Comparison of ENCODE assay signal across 13 mouse cellular contexts in the genomic region with DNA sequence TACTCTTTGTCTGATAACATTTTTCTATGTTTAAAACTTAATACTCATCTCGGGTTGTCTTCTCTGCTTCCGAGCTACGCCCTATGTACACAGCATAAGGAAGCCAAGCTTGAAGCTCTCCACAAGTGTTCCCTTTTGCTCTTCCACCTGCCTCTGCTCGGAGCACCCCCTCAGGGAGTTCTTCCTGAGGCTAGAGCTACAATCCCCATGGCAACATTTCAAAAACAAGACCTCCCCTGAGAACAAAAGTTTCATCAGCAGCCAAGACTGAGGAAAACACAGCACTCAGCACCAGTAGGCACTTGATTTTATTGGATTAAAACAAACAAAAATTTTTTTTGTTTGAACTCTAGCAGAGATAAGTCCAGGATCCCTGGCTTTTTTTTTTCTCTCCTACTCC. TPM values are rescaled to one million over a fixed set of nuclear protein-coding genes. Genes with fewer than 3 reads are reported as not detected.
DNase-seq lines count a peak whose midpoint lies in the region; ATAC-seq and TF ChIP-seq lines count a peak whose summit lies in the region.
"Had no signal": no experiment of that assay in that cellular context is flagged by ENCODE, and none has a peak within 500 bp of the region (broad histone marks: within the 10 kb centered on the region; RNA-seq: fewer than 3 reads in every experiment).

No protein-coding gene starts in this region.

- H3K9me3 ChIP-seq in hindbrain, postnatal 0 days (ENCODE audit: low read length): no peaks in the 10 kb centered on the region
- H3K9me3 ChIP-seq in hindbrain, embryonic 10.5 days: no peaks in the 10 kb centered on the region
- no peaks in the 10 kb centered on the region for H3K9me3 ChIP-seq in stomach, postnatal 0 days (ENCODE audit: control insufficient read depth, low read length)

- 39% methylated on average over 4 of the region's 4 CpGs for WGBS in hindbrain, postnatal 0 days
- WGBS in hindbrain, embryonic 10.5 days: 60% methylated on average over 4 of the region's 4 CpGs
- 46% methylated on average over 4 of the region's 4 CpGs for WGBS in lung, adult 2 months
- 52% methylated on average over 4 of the region's 4 CpGs for WGBS in stomach, postnatal 0 days

- H3K4me2 ChIP-seq in hindbrain, postnatal 0 days (ENCODE audit: low read depth, low read length): no peak overlapping the region
- H3K4me2 ChIP-seq in stomach, postnatal 0 days (replicated peaks; ENCODE audit: low read depth): no peak overlapping the region
- H3K4me2 ChIP-seq: heart, embryonic 11.5 days had no signal

- TF ChIP-seq EP300 in stomach, postnatal 0 days (optimal IDR thresholded peaks at IDR 0.05): no peak

- H3K27ac ChIP-seq in hindbrain, postnatal 0 days: no peak overlapping the region
- H3K27ac ChIP-seq in hindbrain, embryonic 10.5 days: no peak overlapping the region
- H3K27ac ChIP-seq in stomach, postnatal 0 days (replicated peaks): no peak overlapping the region

- TF ChIP-seq CTCF in hindbrain, postnatal 0 days (IDR thresholded peaks at IDR 0.05; ENCODE audit: low read depth): no peak
- no peak for TF ChIP-seq CTCF in lung, adult 2 months (IDR thresholded peaks at IDR 0.05; ENCODE audit: insufficient read depth, low read length)
- no peak for TF ChIP-seq CTCF in brain, embryonic 14.5 days (IDR thresholded peaks at IDR 0.05; ENCODE audit: borderline replicate concordance, extremely low read depth, insufficient read depth, insufficient read length)
- TF ChIP-seq CTCF in stomach, postnatal 0 days (IDR thresholded peaks at IDR 0.05; ENCODE audit: low read depth): no peak

- H3K4me1 ChIP-seq in hindbrain, postnatal 0 days (ENCODE audit: insufficient read depth, low read length): no peaks in the 10 kb centered on the region
- peaks cover 11% of the 10 kb centered on the region for H3K4me1 ChIP-seq in hindbrain, embryonic 10.5 days (replicated peaks)
- 0 out of 2 replicates have a peak, but pooled peaks cover 3% of the 10 kb centered on the region for H3K4me1 ChIP-seq in lung, adult 2 months (ENCODE audit: control insufficient read depth, insufficient read depth, low read length)
- H3K4me1 ChIP-seq in stomach, postnatal 0 days (replicated peaks; ENCODE audit: control insufficient read depth, insufficient read depth): no peaks in the 10 kb centered on the region

- peak; percentile 44 for DNase-seq in adrenal gland, postnatal 10 days
- no peak for DNase-seq in adrenal gland, postnatal 25 days
- peak; percentile 71 for DNase-seq in hindbrain, postnatal 0 days (ENCODE audit: low spot score)
- no peak for DNase-seq in hindbrain, embryonic 10.5 days (ENCODE audit: low spot score)
- peak; percentile 2 for DNase-seq in lung, postnatal 36 days
- DNase-seq in lung, adult 2 months: no peak
- peak; percentile 64 for DNase-seq in brain, embryonic 14.5 days (ENCODE audit: low read depth)
- DNase-seq in stomach, postnatal 0 days (ENCODE audit: low spot score): no peak
- DNase-seq: gastrocnemius, postnatal 25 days; heart, postnatal 36 days had no signal

- no peak for TF ChIP-seq POLR2A in lung, adult 2 months (IDR thresholded peaks at IDR 0.05; ENCODE audit: borderline replicate concordance, extremely low read depth, low read depth, low read length)
- no peak for TF ChIP-seq POLR2A in brain, embryonic 14.5 days (IDR thresholded peaks at IDR 0.05; ENCODE audit: borderline replicate concordance, extremely low read depth, insufficient read depth, insufficient read length, poor library complexity, severe bottlenecking)

- H3K4me3 ChIP-seq in hindbrain, postnatal 0 days (ENCODE audit: low read length): no peak overlapping the region
- no peak overlapping the region for H3K4me3 ChIP-seq in hindbrain, embryonic 10.5 days
- H3K4me3 ChIP-seq in lung, adult 2 months (replicated peaks; ENCODE audit: extremely low read depth, low read depth, low read length): no peak overlapping the region
- no peak overlapping the region for H3K4me3 ChIP-seq in stomach, postnatal 0 days (ENCODE audit: low read depth, low read length)

- H3K9ac ChIP-seq in hindbrain, postnatal 0 days (replicated peaks; ENCODE audit: low read length): no peak overlapping the region
- no peak overlapping the region for H3K9ac ChIP-seq in stomach, postnatal 0 days (ENCODE audit: low read length)

- no peaks in the 10 kb centered on the region for H3K27me3 ChIP-seq in hindbrain, postnatal 0 days (ENCODE audit: insufficient read depth, low read length)
- H3K27me3 ChIP-seq in hindbrain, embryonic 10.5 days (ENCODE audit: insufficient read depth, poor library complexity, severe bottlenecking): no peaks in the 10 kb centered on the region
- no peaks in the 10 kb centered on the region for H3K27me3 ChIP-seq in stomach, postnatal 0 days (ENCODE audit: control insufficient read depth, insufficient read depth, low read length)
- H3K27me3 ChIP-seq: CH12.LX had no signal

- ATAC-seq in hindbrain, postnatal 0 days: no peak; the same call in 1 of the 2 replicates
- ATAC-seq in stomach, postnatal 0 days (ENCODE audit: low FRiP score, low TSS enrichment): no peak
- ATAC-seq: inflammation-experienced regulatory T-cells, adult 6 months had no signal

- no peaks in the 10 kb centered on the region for H3K36me3 ChIP-seq in hindbrain, postnatal 0 days (ENCODE audit: insufficient read depth, low read length)
- no peaks in the 10 kb centered on the region for H3K36me3 ChIP-seq in hindbrain, embryonic 10.5 days
- no peaks in the 10 kb centered on the region for H3K36me3 ChIP-seq in stomach, postnatal 0 days (ENCODE audit: control insufficient read depth, insufficient read depth, low read length)

RNA-seq across cellular contexts. Expression of a gene that starts 37.3 kb away (rescaled TPM):
- 1 to 10 TPM; 3.4 to 3.8 TPM for total RNA-seq in adrenal gland, postnatal 10 days (2021)
- 5.5 and 5.6 TPM in 2 replicates for total RNA-seq in adrenal gland, postnatal 25 days (2021)
- 51.6 and 64.8 TPM in 2 replicates for total RNA-seq in hindbrain, postnatal 0 days (2014; rRNA removed)
- 9.8 and 10.1 TPM in 2 replicates for polyA plus RNA-seq in hindbrain, postnatal 0 days (2015; fragmentation: Nextera tagmentation; extraction: Ambion mirVana)
- 0.80 and 1.4 TPM in 2 replicates for polyA plus RNA-seq in hindbrain, embryonic 10.5 days (2016; fragmentation: Nextera tagmentation; extraction: Ambion mirVana)
- polyA plus RNA-seq in lung, adult 2 months (2012; rRNA removed): 8.4 and 9.9 TPM in 2 replicates
- polyA plus RNA-seq in brain, embryonic 14.5 days (2012; rRNA removed): 18.0 and 25.1 TPM in 2 replicates
- polyA plus RNA-seq in stomach, postnatal 0 days (2015; fragmentation: Nextera tagmentation; extraction: Ambion mirVana): 0.82 and 1.1 TPM in 2 replicates
- total RNA-seq: CH12.LX had no signal
- polyA plus RNA-seq: inflammation-experienced regulatory T-cells, adult 6 months had no signal

Comparison
In these comparisons a context has a peak if more than half of its experiments do, and no peak if none do; other contexts are left out.
1. DNase-seq: peak in adrenal gland, postnatal 10 days (single experiment), hindbrain, postnatal 0 days (single experiment), lung, postnatal 36 days (single experiment) and brain, embryonic 14.5 days (single experiment); none in adrenal gland, postnatal 25 days (single experiment), hindbrain, embryonic 10.5 days (single experiment), lung, adult 2 months (single experiment) and stomach, postnatal 0 days (single experiment).